Mouse (Mus musculus) stomach, postnatal 0 days (tissue): ENCODE measurements around the gene Ccn6. TPM values are rescaled to one million over a fixed set of nuclear protein-coding genes. Genes with fewer than 3 reads are reported as not detected.

Experiments used
- ATAC-seq: fragments of 200-750 bp; cut with Nextera tagmentation; 2 replicates; pipeline ENCODE4 v1.8.0; 2017; ENCODE audit not compliant: low FRiP score, low TSS enrichment
- DNase-seq: peaks from one replicate; pipeline ENCODE4 v3.0.0-alpha.2; 2016; ENCODE audit warnings: low spot score
- H3K27ac ChIP-seq: fragments of 300-500 bp; sonication (generic); replicated peaks from 2 replicates; pipeline ENCODE4 v1.5.1; 2014; ENCODE audit warnings: mild to moderate bottlenecking, control low read depth
- H3K27me3 ChIP-seq: fragments of 300-500 bp; sonication (generic); 2 replicates; pipeline ENCODE4 v1.6.1; 2014; ENCODE audit warnings: low read length; ENCODE audit not compliant: control insufficient read depth, insufficient read depth
- H3K36me3 ChIP-seq: fragments of 300-500 bp; sonication (generic); 2 replicates; pipeline ENCODE4 v1.6.1; 2014; ENCODE audit warnings: low read length, mixed read lengths; ENCODE audit not compliant: control insufficient read depth, insufficient read depth
- H3K4me1 ChIP-seq: fragments of 300-500 bp; sonication (generic); replicated peaks from 2 replicates; pipeline ENCODE4 v1.6.1; 2014; ENCODE audit warnings: antibody characterized with exemption; ENCODE audit not compliant: control insufficient read depth, insufficient read depth
- H3K4me2 ChIP-seq: fragments of 300-500 bp; sonication (generic); replicated peaks from 2 replicates; pipeline ENCODE4 v1.6.1; 2014; ENCODE audit warnings: low read depth, mild to moderate bottlenecking, control low read depth, moderate library complexity
- H3K4me3 ChIP-seq: fragments of 300-500 bp; sonication (generic); 2 replicates; pipeline ENCODE4 v1.5.1; 2014; ENCODE audit warnings: low read depth, low read length, control low read depth
- H3K9ac ChIP-seq: fragments of 300-500 bp; sonication (generic); 2 replicates; pipeline ENCODE4 v1.6.1; 2014; ENCODE audit warnings: mild to moderate bottlenecking, low read length, control low read depth, mixed read lengths
- H3K9me3 ChIP-seq: fragments of 300-500 bp; sonication (generic); 2 replicates; pipeline ENCODE4 v1.6.1; 2016; ENCODE audit warnings: low read length; ENCODE audit not compliant: control insufficient read depth
- CTCF ChIP-seq: IDR thresholded peaks from 2 replicates; pipeline ENCODE4 v1.5.1; 2016; ENCODE audit warnings: antibody characterized with exemption, low read depth, mild to moderate bottlenecking, moderate library complexity
- EP300 ChIP-seq: optimal IDR thresholded peaks from 2 replicates; pipeline ENCODE3; 2016; ENCODE audit warnings: antibody characterized with exemption
- WGBS: fragments of 180-500 bp; shearing (Covaris S2); extraction: QIAGEN DNeasy Blood & Tissue Kit; methylation state at CpG from one replicate; pipeline ENCODE4 v1.1.7; 2014; 5-methylcytosine and 5-hydroxymethylcytosine counted together
- polyA plus RNA-seq: library from polyadenylated mRNA; unstranded; fragments of >200 nt; fragmentation: Nextera tagmentation; extraction: Ambion mirVana; gene quantifications from 2 replicates; pipeline ENCODE4 v1.2.1, GENCODE M21; 2015

Gene Ccn6
- polyA plus RNA-seq, 1 experiment from 2014 or later: 0.10 TPM

DNA sequence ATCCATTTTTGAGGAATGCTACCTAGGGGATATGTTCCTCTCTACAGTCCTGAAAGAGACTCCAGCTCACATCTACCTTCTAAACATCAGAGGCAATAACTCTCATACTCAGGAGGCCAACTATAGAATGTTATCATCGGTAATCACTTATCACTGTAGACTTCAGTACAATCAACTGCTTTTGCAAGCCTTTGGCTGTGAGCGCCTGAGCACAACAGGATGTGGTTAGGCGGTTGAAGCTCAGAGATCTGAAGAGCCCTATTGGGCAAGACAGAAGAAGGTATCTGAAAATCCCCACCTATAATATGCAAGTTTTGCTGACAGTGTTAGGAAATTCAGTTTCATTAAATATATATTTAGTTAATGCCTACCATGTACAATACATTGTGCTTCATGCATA, 29.1 kb upstream of the Ccn6 start:
- Histone ChIP-seq H3K27me3 (no peaks in the 10 kb centered on the region), H3K27ac (no peak overlapping the region), H3K4me2 (no peak overlapping the region), H3K4me1 (no peaks in the 10 kb centered on the region), H3K9me3 (no peaks in the 10 kb centered on the region), H3K9ac (no peak overlapping the region), H3K36me3 (no peaks in the 10 kb centered on the region), H3K4me3 (no peak overlapping the region)
- ATAC-seq (no peak), DNase-seq (no peak)
- TF ChIP-seq CTCF: no peak
- no peak for TF ChIP-seq EP300
- 95% methylated on average over 3 of the region's 3 CpGs for WGBS

DNA sequence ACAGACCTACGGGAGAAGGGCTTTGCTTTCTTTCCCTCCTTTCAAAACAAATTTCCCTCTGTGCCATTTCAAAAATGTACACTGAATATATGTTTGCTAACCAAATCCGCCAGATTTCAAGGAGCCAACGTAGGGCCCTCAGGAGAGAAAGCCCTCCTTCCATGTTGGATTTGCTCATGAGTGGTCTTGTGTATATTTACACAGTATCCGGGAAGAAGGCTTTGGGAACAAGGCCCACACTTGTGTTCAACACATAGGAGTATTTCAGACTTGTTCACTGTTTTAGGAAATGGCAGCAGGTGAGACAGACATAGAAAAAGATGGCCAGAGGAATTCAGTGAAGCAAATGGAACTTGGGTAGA, 21.9 kb upstream of the Ccn6 start:
- no peak for DNase-seq
- WGBS: 63% methylated on average over 4 of the region's 4 CpGs
- H3K27ac ChIP-seq: no peak overlapping the region
- H3K4me2 ChIP-seq: no peak overlapping the region
- H3K9me3 ChIP-seq: no peaks in the 10 kb centered on the region
- no peaks in the 10 kb centered on the region for H3K36me3 ChIP-seq
- H3K4me3 ChIP-seq: no peak overlapping the region
- H3K27me3 ChIP-seq: no peaks in the 10 kb centered on the region
- no peaks in the 10 kb centered on the region for H3K4me1 ChIP-seq
- TF ChIP-seq CTCF (no peak), EP300 (no peak)
- H3K9ac ChIP-seq: no peak overlapping the region
- ATAC-seq: no peak

DNA sequence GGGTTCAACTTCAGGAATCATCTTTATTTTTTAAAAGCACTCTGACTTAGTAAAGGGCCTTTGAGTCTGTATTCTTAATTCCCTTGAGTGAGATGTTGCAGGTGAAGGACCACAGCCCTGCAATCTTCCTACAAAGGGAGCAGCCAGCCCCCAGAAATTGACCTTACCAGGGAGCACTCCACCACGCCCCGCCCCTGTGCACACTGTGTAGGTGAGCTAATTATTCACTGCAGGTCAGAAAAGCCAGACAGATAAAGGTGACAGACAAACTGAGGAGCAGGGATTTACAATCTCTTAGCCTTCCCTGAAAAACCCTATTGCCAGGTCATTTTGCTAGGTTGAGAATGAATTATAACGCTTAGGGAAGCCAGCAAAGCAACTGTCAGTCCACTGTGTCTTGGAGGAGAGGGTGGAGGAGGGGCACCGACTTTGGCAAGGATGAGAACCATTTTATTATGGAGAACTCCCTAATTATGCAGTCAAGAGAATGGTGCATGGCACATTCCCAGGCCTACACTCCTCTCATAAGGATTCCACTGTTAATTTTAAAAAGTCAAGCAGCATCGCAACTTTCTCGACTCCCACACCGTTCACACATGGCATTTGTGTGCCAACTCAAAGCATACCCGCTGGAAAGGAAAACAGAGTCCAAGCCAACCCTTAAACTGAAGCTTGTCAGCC, 21.4 kb upstream of the Ccn6 start:
- 77% methylated on average over 8 of the region's 8 CpGs for WGBS

DNA sequence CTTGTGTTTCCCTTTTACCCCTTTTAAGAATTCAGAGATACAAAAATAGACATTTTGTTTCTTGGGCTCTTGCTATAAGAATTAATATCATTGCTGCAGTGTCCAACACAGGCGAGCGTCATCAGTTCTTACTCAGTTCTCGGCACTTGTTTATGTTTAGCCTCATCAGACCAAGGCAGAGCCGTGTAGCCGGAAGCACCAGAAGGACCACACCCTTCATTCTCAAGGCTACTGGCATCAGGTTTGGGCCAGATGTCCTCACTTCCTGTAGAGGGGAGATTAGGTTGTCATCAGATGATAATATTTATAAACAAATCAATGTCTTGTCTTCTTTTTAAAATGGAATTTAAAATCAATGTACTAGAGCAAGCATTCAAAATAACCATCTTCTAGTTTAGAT, 13.4 kb upstream of the Ccn6 start:
- no peaks in the 10 kb centered on the region for H3K27me3 ChIP-seq
- no peak for TF ChIP-seq CTCF
- no peak for TF ChIP-seq EP300
- WGBS: 46% methylated on average over 5 of the region's 5 CpGs
- no peaks in the 10 kb centered on the region for H3K36me3 ChIP-seq
- DNase-seq (no peak), ATAC-seq (no peak)
- H3K4me2 ChIP-seq: no peak overlapping the region
- H3K4me3 ChIP-seq: no peak overlapping the region
- no peaks in the 10 kb centered on the region for H3K4me1 ChIP-seq
- H3K27ac ChIP-seq: no peak overlapping the region
- no peak overlapping the region for H3K9ac ChIP-seq
- H3K9me3 ChIP-seq: no peaks in the 10 kb centered on the region

More for the DNA sequence above, 21.4 kb upstream of the Ccn6 start:
- no peak overlapping the region for H3K4me3 ChIP-seq
- no peaks in the 10 kb centered on the region for H3K9me3 ChIP-seq
- no peak overlapping the region for H3K9ac ChIP-seq
- DNase-seq (no peak), ATAC-seq (no peak)
- TF ChIP-seq EP300 (no peak), CTCF (no peak)
- no peaks in the 10 kb centered on the region for H3K4me1 ChIP-seq
- no peaks in the 10 kb centered on the region for H3K27me3 ChIP-seq
- H3K27ac ChIP-seq: no peak overlapping the region
- no peaks in the 10 kb centered on the region for H3K36me3 ChIP-seq
- H3K4me2 ChIP-seq: no peak overlapping the region

DNA sequence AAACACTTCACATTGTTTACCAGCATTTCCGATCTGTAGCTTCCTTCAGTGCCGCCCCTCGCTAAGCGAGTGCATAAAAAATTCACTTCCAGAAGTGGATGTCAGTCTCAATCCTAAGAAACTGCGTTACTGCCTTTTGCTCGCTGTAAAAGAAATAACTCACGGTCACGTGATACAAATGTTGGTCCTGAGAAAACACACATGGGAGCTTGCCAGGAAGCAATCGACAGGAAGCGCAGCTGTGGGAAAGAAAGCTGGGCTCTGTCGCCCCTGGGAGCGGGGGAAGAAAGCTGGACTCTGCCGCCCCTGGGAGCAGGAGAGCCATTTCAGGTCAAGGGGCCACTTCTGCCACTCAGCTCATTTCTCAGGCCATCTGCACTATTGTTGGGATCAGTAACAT, 9.5 kb upstream of the Ccn6 start:
- DNase-seq: peak; percentile 34
- ATAC-seq: no peak
- Histone ChIP-seq H3K4me2 (peak overlapping the region; percentile 32), H3K4me3 (peak overlapping the region; percentile 2; the same call in 1 of the 2 replicates), H3K27ac (peak overlapping the region; percentile 31; the same call in 1 of the 2 replicates), H3K4me1 (no peaks in the 10 kb centered on the region), H3K36me3 (no peaks in the 10 kb centered on the region), H3K9me3 (no peaks in the 10 kb centered on the region), H3K27me3 (no peaks in the 10 kb centered on the region), H3K9ac (no peak overlapping the region)
- TF ChIP-seq CTCF (no peak), EP300 (no peak)
- 23% methylated on average over 13 of the region's 13 CpGs for WGBS

DNA sequence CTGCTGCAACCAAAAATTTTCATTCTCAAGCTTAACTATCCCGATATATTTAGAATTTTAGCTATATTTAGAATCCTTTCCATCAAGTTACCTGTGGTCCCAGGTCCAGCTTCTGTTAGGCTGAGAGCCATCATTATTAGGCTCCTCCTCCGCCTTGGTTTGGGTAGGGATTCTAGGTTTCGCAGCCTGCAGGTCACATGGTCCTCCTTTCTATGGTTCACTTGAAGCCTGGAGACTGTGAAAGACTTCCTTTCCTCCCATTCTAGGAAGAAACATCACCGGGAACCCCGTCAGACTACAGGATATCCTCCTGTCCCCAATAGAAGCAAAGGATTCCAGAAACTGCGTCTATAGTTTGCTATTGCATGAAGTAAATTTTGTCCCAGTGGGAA, 8.9 kb upstream of the Ccn6 start:
- Histone ChIP-seq H3K9ac (no peak overlapping the region), H3K27ac (peak overlapping the region; percentile 31; the same call in 1 of the 2 replicates), H3K9me3 (no peaks in the 10 kb centered on the region), H3K4me3 (no peak overlapping the region), H3K4me1 (no peaks in the 10 kb centered on the region), H3K4me2 (peak overlapping the region; percentile 32; the same call in 1 of the 2 replicates), H3K27me3 (no peaks in the 10 kb centered on the region), H3K36me3 (no peaks in the 10 kb centered on the region)
- ATAC-seq (no peak), DNase-seq (no peak)
- TF ChIP-seq EP300: no peak
- TF ChIP-seq CTCF: no peak
- 71% methylated on average over 6 of the region's 6 CpGs for WGBS
